Mouse (Mus musculus): Measurements from ENCODE around the gene Elf3.

The Elf3 gene

DNA sequence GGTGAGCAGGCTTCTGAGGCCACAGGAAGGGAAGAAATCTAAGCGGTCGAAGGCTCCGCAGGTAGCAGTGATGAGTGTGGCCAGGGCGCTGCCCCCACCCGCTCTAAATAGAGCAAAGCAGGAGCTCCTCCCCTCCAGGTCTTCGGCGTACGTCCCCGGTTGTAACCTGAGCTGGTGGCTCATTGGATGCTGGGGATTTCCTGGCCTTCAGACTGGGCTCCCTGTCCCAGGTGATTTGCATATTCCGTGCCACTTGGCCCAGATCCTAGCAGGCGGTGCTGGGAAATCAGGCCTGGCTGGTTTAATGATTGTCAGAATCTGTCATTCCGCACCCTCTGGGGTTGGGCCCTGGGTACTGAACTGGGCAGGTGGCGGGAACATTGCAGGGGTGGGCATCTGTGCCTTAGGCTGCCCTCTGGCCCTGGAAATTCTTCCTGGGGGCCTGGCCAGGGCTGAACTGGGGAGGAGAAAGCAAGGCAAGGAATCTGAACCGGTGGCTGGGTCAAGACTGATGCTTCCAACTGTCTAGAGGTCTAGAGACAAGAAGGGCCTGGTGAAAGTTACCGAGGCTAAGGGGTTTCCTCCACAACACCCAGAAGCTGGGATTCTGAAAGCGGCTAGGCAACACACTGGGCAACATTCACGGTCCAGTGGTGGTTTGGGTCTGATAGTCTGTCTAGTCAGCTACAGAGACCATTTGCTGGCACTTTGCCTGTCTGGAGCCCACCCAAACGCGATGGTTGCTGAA lies at the start of gene Elf3:
TSS of gene Elf3 (minus strand) at position 189 of the 748 bp plus-strand sequence.
- TF ChIP-seq GATA4 (IDR thresholded peaks at IDR 0.05; ENCODE audit: insufficient replicate concordance, low read length) = no peak

DNA sequence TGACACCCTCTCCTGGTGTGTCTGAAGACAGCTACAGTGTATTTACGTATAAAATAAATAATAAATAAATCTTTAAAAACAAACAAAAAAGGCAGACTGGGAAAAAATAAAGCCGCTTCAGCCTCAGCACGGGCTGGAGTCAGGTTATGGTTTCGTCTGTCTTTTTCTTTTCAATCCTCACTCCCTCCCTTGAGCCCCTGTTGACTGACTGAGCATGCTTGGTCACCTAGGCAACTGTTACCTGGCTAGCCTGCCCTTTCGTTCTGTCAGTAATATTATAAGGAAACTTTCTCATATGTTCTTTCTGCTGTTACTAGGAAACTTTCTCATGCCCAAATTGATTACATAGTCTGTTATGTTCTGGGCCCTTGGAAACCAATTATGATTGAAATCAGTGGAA lies 32.5 kb upstream of the Elf3 start:
- TF ChIP-seq GATA4 (IDR thresholded peaks at IDR 0.05; ENCODE audit: insufficient replicate concordance, low read length) = no peak

DNA sequence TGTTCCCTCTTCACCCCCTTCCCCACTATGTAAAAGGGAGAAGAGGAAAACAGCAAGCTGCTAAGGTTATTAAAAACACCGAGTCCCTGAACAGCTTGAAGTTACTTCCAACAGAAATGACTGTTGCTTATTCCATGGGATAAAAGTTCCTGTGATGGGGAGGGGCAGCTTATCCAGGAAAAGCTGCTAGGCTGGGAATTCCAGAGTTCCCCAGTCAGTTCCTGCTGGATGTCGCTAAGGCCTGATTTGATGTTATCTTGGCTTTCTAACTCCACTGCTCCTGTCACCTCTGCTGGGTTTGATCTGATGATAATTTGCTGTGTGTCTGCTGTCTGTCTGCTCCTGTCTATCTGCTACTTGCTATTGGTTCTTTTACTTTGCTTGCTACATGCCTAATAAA lies 27.9 kb upstream of the Elf3 start:
- TF ChIP-seq GATA4 (IDR thresholded peaks at IDR 0.05; ENCODE audit: insufficient replicate concordance, low read length) = no peak

GRCm38 (mm10) chr1:135283826-135284291 lies 25.5 kb upstream of the Elf3 start, which contains the start of gene Rnpep:
Gene Rnpep, minus strand, starts transcription at chr1:135284084.
- no peak for TF ChIP-seq GATA4 (IDR thresholded peaks at IDR 0.05; ENCODE audit: insufficient replicate concordance, low read length)

GRCm38 (mm10) chr1:135283287-135283825 lies 25.0 kb upstream of the Elf3 start:
- TF ChIP-seq GATA4 (IDR thresholded peaks at IDR 0.05; ENCODE audit: insufficient replicate concordance, low read length) = no peak

DNA sequence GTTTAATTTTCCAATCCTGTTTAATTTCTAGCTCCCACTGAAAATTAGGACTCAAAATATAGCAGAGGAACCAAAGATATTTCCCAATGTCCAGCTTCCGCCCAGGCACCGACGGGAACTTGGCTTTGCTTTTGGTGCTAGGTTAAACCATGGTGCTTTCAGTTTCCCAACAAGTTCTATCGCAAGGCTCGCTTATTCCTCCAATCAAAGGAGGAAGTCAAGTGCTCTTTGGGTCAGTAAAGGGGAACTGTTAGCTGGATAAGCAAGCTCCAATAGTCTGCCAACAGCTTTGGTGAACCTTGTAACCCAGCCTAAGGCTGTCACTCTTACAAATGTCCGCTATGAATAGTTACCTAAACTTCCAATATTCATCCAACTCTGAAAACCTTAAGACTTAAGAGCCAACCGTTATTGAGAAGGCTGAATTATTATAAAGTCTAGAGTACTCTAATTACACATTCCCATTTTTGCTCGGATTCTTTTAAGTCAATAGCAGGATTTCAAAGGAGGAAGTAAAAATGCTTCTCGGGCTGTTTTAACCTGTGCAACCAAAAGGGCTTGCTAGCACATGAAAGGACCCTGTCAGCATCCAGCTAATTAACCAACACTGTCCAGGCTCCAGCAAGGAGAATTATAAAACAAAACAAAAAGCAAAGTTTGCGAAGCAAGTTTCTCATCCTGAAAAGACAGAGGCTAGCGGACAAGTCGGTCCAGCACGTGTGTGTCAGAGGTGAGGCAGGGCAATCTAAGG lies 24.3 kb upstream of the Elf3 start:
- peak; percentile 74; the same call in 1 of the 2 replicates for TF ChIP-seq GATA4 (IDR thresholded peaks at IDR 0.05; ENCODE audit: insufficient replicate concordance, low read length)

- no peak for TF ChIP-seq GATA4 (IDR thresholded peaks at IDR 0.05; ENCODE audit: insufficient replicate concordance, low read length)
Measured at GRCm38 (mm10) chr1:135281841-135282240, 23.5 kb upstream of the Elf3 start.

DNA sequence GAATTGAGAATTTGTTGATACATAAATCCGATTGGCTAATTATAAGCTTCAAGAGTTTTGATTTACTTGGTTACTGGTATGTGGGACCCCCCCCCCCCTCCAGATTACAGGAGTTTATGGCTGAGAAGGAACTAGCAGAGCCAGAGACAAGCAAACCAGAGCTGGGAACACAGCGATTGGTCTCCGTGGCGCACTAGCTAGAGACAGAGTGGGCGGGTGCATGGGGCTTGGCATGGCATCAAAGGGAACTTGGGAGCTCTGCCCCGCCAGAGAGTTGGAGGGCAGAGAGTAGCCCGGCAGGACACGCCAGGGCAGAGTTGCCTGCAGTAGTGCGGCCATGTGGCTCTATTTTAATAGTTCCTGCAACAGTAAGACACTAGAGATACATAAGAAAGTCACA lies 22.3 kb upstream of the Elf3 start:
- no peak for TF ChIP-seq GATA4 (IDR thresholded peaks at IDR 0.05; ENCODE audit: insufficient replicate concordance, low read length)

GRCm38 (mm10) chr1:135271371-135271770 lies 13.0 kb upstream of the Elf3 start:
- no peak for TF ChIP-seq GATA4 (IDR thresholded peaks at IDR 0.05; ENCODE audit: insufficient replicate concordance, low read length)

GRCm38 (mm10) chr1:135267663-135268446 lies 9.5 kb upstream of the Elf3 start:
- no peak for TF ChIP-seq GATA4 (IDR thresholded peaks at IDR 0.05; ENCODE audit: insufficient replicate concordance, low read length)

DNA sequence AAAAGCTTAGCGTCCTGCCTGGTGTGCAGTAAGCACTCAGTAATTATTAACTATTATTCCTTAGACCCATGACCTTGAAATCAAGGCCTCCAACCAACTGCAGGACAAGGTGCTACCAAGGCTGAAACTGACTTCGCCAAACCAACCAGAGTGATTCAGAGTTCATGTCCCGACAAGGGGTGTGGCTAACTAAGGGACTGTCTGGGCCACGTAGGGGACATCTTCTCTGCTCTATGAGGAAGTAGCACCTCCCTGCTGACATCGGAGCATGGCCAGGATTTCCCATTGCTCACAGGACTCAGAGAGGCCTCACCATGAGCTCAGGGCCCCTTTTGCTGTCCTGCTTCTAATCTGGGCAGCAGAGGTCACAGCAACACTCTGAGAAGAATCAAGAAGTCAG lies 7.5 kb upstream of the Elf3 start:
- TF ChIP-seq GATA4 (IDR thresholded peaks at IDR 0.05; ENCODE audit: insufficient replicate concordance, low read length) = no peak

- TF ChIP-seq GATA4 (IDR thresholded peaks at IDR 0.05; ENCODE audit: insufficient replicate concordance, low read length) = no peak
Measured at GRCm38 (mm10) chr1:135263316-135263715, 4.9 kb upstream of the Elf3 start.

DNA sequence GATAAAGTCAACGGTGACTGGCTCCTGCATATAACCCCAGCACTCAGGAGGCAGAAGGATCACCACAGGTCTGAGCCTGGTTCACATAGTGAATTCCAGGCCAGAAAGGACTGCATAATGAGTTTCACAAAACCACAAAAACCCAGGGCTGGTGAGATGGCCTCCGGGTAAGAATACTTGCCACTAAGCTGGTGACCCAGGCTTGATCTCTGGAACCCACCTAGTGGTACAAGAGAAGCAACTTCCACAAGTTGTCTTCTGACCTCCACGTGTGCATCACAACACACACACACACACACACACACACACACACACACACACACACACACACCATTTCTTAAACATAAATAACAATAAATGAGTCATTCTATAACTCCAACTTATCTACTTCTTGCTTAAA lies 4.0 kb upstream of the Elf3 start:
- TF ChIP-seq GATA4 (IDR thresholded peaks at IDR 0.05; ENCODE audit: insufficient replicate concordance, low read length) = no peak

- TF ChIP-seq GATA4 (IDR thresholded peaks at IDR 0.05; ENCODE audit: insufficient replicate concordance, low read length) = no peak
Measured at GRCm38 (mm10) chr1:135260931-135261330, 2.6 kb upstream of the Elf3 start.

GRCm38 (mm10) chr1:135259128-135259436 lies 714 bp upstream of the Elf3 start:
- no peak for TF ChIP-seq GATA4 (IDR thresholded peaks at IDR 0.05; ENCODE audit: insufficient replicate concordance, low read length)
